ENCODE assay signal across 14 mouse cellular contexts in genomic region chr7:99699106-99699505, GRCm38 (mm10). TPM values are rescaled to one million over a fixed set of nuclear protein-coding genes. Genes with fewer than 3 reads are reported as not detected.
DNase-seq lines count a peak whose midpoint lies in the region; ATAC-seq and TF ChIP-seq lines count a peak whose summit lies in the region.
"Had no signal": no experiment of that assay in that cellular context is flagged by ENCODE, and none has a peak within 500 bp of the region (broad histone marks: within the 10 kb centered on the region; RNA-seq: fewer than 3 reads in every experiment).

No protein-coding gene starts in this region.

- whole genome bisulfite sequencing in hindbrain, postnatal 0 days = 59% methylated on average over 3 of the region's 3 CpGs
- WGBS in hindbrain, embryonic 12.5 days = 67% methylated on average over 3 of the region's 3 CpGs
- WGBS in lung, embryonic 16.5 days = 36% methylated on average over 3 of the region's 3 CpGs
- WGBS in stomach, postnatal 0 days = 48% methylated on average over 3 of the region's 3 CpGs

- no peaks in the 10 kb centered on the region for H3K36me3 ChIP-seq in hindbrain, postnatal 0 days (ENCODE audit: insufficient read depth, low read length)
- H3K36me3 ChIP-seq in hindbrain, embryonic 12.5 days = no peaks in the 10 kb centered on the region
- no peaks in the 10 kb centered on the region for H3K36me3 ChIP-seq in lung, embryonic 16.5 days (ENCODE audit: control insufficient read depth, insufficient read depth, low read length)
- no peaks in the 10 kb centered on the region for H3K36me3 ChIP-seq in stomach, postnatal 0 days (ENCODE audit: control insufficient read depth, insufficient read depth, low read length)
- H3K36me3 ChIP-seq: liver, embryonic 13.5 days had no signal

- peak; percentile 36 for DNase-seq in adrenal gland, postnatal 14 days
- no peak for DNase-seq in adrenal gland, adult 18-20 months (ENCODE audit: low spot score in 2 of 2)
- DNase-seq in hindbrain, postnatal 0 days (ENCODE audit: low spot score) = no peak
- no peak for DNase-seq in lung, postnatal 14 days
- no peak for DNase-seq in stomach, postnatal 0 days (ENCODE audit: low spot score)
- DNase-seq: liver, embryonic 13.5 days had no signal

- peaks cover 2% of the 10 kb centered on the region; the same call in 1 of the 2 replicates for H3K4me1 ChIP-seq in hindbrain, postnatal 0 days (ENCODE audit: insufficient read depth, low read length)
- H3K4me1 ChIP-seq in hindbrain, embryonic 12.5 days = peaks cover 3% of the 10 kb centered on the region; the same call in 1 of the 2 replicates
- peaks cover 16% of the 10 kb centered on the region for H3K4me1 ChIP-seq in lung, embryonic 16.5 days (replicated peaks; ENCODE audit: control insufficient read depth, insufficient read depth, low read length)
- 0 out of 2 replicates have a peak, but pooled peaks cover 2% of the 10 kb centered on the region for H3K4me1 ChIP-seq in stomach, postnatal 0 days (replicated peaks; ENCODE audit: control insufficient read depth, insufficient read depth)
- H3K4me1 ChIP-seq: liver, embryonic 13.5 days had no signal

- no peak for ATAC-seq in hindbrain, postnatal 0 days
- no peak for ATAC-seq in hindbrain, embryonic 12.5 days (ENCODE audit: low FRiP score)
- ATAC-seq in lung, embryonic 16.5 days (ENCODE audit: low read depth) = no peak
- no peak for ATAC-seq in stomach, postnatal 0 days (ENCODE audit: low FRiP score, low TSS enrichment)
- no peak for ATAC-seq in megakaryocyte-erythroid progenitor cell, adult 5-6 weeks (replicated peaks; ENCODE audit: low FRiP score, low TSS enrichment, poor library complexity, severe bottlenecking)
- ATAC-seq: forebrain, embryonic 16.5 days; Patski had no signal

- no peak for TF ChIP-seq EP300 in stomach, postnatal 0 days (optimal IDR thresholded peaks at IDR 0.05)

- no peak overlapping the region for H3K4me2 ChIP-seq in hindbrain, postnatal 0 days (ENCODE audit: low read depth, low read length)
- no peak overlapping the region for H3K4me2 ChIP-seq in hindbrain, embryonic 12.5 days (replicated peaks)
- no peak overlapping the region for H3K4me2 ChIP-seq in lung, embryonic 16.5 days (ENCODE audit: low read depth, low read length)
- H3K4me2 ChIP-seq in stomach, postnatal 0 days (replicated peaks; ENCODE audit: low read depth) = no peak overlapping the region
- H3K4me2 ChIP-seq: liver, embryonic 13.5 days had no signal

- no peaks in the 10 kb centered on the region for H3K9me3 ChIP-seq in hindbrain, postnatal 0 days (ENCODE audit: low read length)
- H3K9me3 ChIP-seq in hindbrain, embryonic 12.5 days (replicated peaks) = no peaks in the 10 kb centered on the region
- no peaks in the 10 kb centered on the region for H3K9me3 ChIP-seq in lung, embryonic 16.5 days (ENCODE audit: control insufficient read depth, low read length)
- H3K9me3 ChIP-seq in stomach, postnatal 0 days (ENCODE audit: control insufficient read depth, low read length) = no peaks in the 10 kb centered on the region
- H3K9me3 ChIP-seq: liver, embryonic 13.5 days had no signal

- 0 out of 2 replicates have a peak overlapping the region, but pooled peaks have one; percentile 38 for H3K27ac ChIP-seq in hindbrain, postnatal 0 days
- H3K27ac ChIP-seq in hindbrain, embryonic 12.5 days = no peak overlapping the region
- H3K27ac ChIP-seq in lung, embryonic 16.5 days (ENCODE audit: low read length) = peak overlapping the region; percentile 32
- H3K27ac ChIP-seq in stomach, postnatal 0 days (replicated peaks) = peak overlapping the region; percentile 3; the same call in 1 of the 2 replicates
- H3K27ac ChIP-seq: liver, embryonic 13.5 days had no signal

- no peaks in the 10 kb centered on the region for H3K27me3 ChIP-seq in hindbrain, postnatal 0 days (ENCODE audit: insufficient read depth, low read length)
- H3K27me3 ChIP-seq in hindbrain, embryonic 12.5 days = no peaks in the 10 kb centered on the region
- no peaks in the 10 kb centered on the region for H3K27me3 ChIP-seq in lung, embryonic 16.5 days (ENCODE audit: control insufficient read depth, insufficient read depth, low read depth, low read length)
- H3K27me3 ChIP-seq in stomach, postnatal 0 days (ENCODE audit: control insufficient read depth, insufficient read depth, low read length) = no peaks in the 10 kb centered on the region
- H3K27me3 ChIP-seq: liver, embryonic 13.5 days had no signal

- no peak overlapping the region for H3K9ac ChIP-seq in hindbrain, postnatal 0 days (replicated peaks; ENCODE audit: low read length)
- no peak overlapping the region for H3K9ac ChIP-seq in hindbrain, embryonic 12.5 days
- no peak overlapping the region for H3K9ac ChIP-seq in lung, embryonic 16.5 days (ENCODE audit: low read length)
- no peak overlapping the region for H3K9ac ChIP-seq in stomach, postnatal 0 days (ENCODE audit: low read length)
- H3K9ac ChIP-seq: liver, embryonic 13.5 days had no signal

- TF ChIP-seq CTCF in hindbrain, postnatal 0 days (IDR thresholded peaks at IDR 0.05; ENCODE audit: low read depth) = no peak
- TF ChIP-seq CTCF in stomach, postnatal 0 days (IDR thresholded peaks at IDR 0.05; ENCODE audit: low read depth) = no peak

- no peak overlapping the region for H3K4me3 ChIP-seq in hindbrain, postnatal 0 days (ENCODE audit: low read length)
- no peak overlapping the region for H3K4me3 ChIP-seq in hindbrain, embryonic 12.5 days
- H3K4me3 ChIP-seq in lung, embryonic 16.5 days (ENCODE audit: low read length) = no peak overlapping the region
- no peak overlapping the region for H3K4me3 ChIP-seq in stomach, postnatal 0 days (ENCODE audit: low read depth, low read length)
- H3K4me3 ChIP-seq: liver, embryonic 13.5 days had no signal

RNA-seq across cellular contexts. Expression of gene Slco2b1, which starts 12.0 kb away (rescaled TPM):
- total RNA-seq in adrenal gland, postnatal 14 days (2021) = 19.8 and 26.8 TPM in 2 replicates
- 10 to 100 TPM; 21.0 to 25.3 TPM for total RNA-seq in adrenal gland, adult 18-20 months (2021)
- total RNA-seq in hindbrain, postnatal 0 days (2014; rRNA removed) = 14.3 and 16.5 TPM in 2 replicates
- polyA plus RNA-seq in hindbrain, postnatal 0 days (2015; fragmentation: Nextera tagmentation; extraction: Ambion mirVana) = 6.8 and 7.0 TPM in 2 replicates
- polyA plus RNA-seq in hindbrain, embryonic 12.5 days (2016; fragmentation: Nextera tagmentation; extraction: Ambion mirVana) = 3.2 and 3.8 TPM in 2 replicates
- 4.0 and 4.4 TPM in 2 replicates for polyA plus RNA-seq in lung, embryonic 16.5 days (2015; fragmentation: Nextera tagmentation; extraction: Ambion mirVana)
- 2.1 and 2.2 TPM in 2 replicates for polyA plus RNA-seq in stomach, postnatal 0 days (2015; fragmentation: Nextera tagmentation; extraction: Ambion mirVana)
- 0.64 TPM in 1 of 2 replicates, not detected in the other for total RNA-seq in megakaryocyte-erythroid progenitor cell, adult 5-6 weeks (2014; fragmentation: Nextera tagmentation)
- 0.11 TPM in 1 of 2 replicates, not detected in the other for total RNA-seq in megakaryocyte-erythroid progenitor cell, adult 5-6 weeks (2017)
- polyA plus RNA-seq: Patski had no signal

RNA-seq across cellular contexts. Expression of gene Olfr520, which starts 31.0 kb away (rescaled TPM):
- not detected in 2 replicates for total RNA-seq in adrenal gland, postnatal 14 days (2021)
- total RNA-seq in adrenal gland, adult 18-20 months (2021) = under 1 TPM in 1 of 2 experiments, not detected in 1; 0.42 TPM
- total RNA-seq in hindbrain, postnatal 0 days (2014; rRNA removed) = not detected in 2 replicates
- polyA plus RNA-seq in hindbrain, postnatal 0 days (2015; fragmentation: Nextera tagmentation; extraction: Ambion mirVana) = not detected in 2 replicates
- not detected in 2 replicates for polyA plus RNA-seq in hindbrain, embryonic 12.5 days (2016; fragmentation: Nextera tagmentation; extraction: Ambion mirVana)
- not detected in 2 replicates for polyA plus RNA-seq in lung, embryonic 16.5 days (2015; fragmentation: Nextera tagmentation; extraction: Ambion mirVana)
- 0.11 TPM in 1 of 2 replicates, not detected in the other for polyA plus RNA-seq in stomach, postnatal 0 days (2015; fragmentation: Nextera tagmentation; extraction: Ambion mirVana)
- not detected in 2 replicates for total RNA-seq in megakaryocyte-erythroid progenitor cell, adult 5-6 weeks (2014; fragmentation: Nextera tagmentation)
- not detected in 2 replicates for total RNA-seq in megakaryocyte-erythroid progenitor cell, adult 5-6 weeks (2017)
- total RNA-seq: adrenal gland, adult 2 months; left cerebral cortex, postnatal 36 days had no signal
- polyA plus RNA-seq: adrenal gland, adult 2 months; forebrain, embryonic 16.5 days; large intestine, adult 2 months; liver, embryonic 13.5 days; Patski had no signal
